Mouse (Mus musculus): ENCODE data around the gene Lamc1. TPM values are rescaled to one million over a fixed set of nuclear protein-coding genes. Genes with fewer than 3 reads are reported as not detected.
"Not testable (repeated sequence)": the region's sequence is repeated elsewhere in the genome, so short reads cannot be mapped to it uniquely, and the experiment has no call there.

Gene Lamc1
- polyA plus RNA-seq, 1 experiment from 2014 or later, result 25.6 TPM

DNA sequence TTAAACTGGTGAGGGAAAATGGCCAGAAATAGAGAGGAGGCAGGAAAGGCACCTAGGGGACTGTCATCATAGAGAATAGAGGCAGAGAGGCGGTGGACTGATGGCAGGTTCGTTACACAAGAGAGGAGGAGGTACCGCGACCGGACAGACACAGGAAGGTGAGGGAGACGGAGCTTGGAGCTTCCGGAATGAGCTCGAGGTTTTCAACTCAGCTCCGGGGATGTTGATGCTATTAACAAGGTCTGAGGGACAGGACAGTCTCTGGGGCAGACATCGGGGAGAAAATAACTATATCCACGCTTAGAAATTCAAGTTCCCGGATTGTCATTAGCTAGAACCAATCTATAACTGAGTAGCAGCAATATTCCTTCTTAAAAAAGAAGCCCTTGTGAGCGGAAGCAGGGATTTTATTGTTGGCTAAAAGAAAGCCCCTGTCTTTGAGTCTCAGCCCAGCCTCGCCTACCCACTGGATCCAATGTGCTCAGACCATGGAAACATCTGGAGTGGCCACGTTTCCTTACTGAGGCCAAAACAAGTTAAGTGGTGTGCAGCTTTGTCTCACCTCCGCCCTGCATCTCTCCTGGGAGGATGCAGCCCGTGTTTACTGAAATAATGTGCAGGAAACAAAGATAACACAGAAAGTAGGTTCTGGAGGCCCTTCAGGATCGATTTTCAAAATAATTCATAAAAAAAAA, 21.3 kb upstream of the Lamc1 start:
- H3K27ac ChIP-seq, result no peak overlapping the region; the same call in 1 of the 2 replicates
- H3K36me3 ChIP-seq, result no peaks in the 10 kb centered on the region
- H3K4me3 ChIP-seq, result no peak overlapping the region
- H3K9me3 ChIP-seq (replicated peaks), result no peaks in the 10 kb centered on the region
- 75% methylated on average over 18 of the region's 18 CpGs for WGBS
- DNase-seq (ENCODE audit: low spot score), result peak; percentile 18
- no peaks in the 10 kb centered on the region for H3K27me3 ChIP-seq (ENCODE audit: low read depth, poor library complexity, severe bottlenecking)
- no peaks in the 10 kb centered on the region for H3K4me1 ChIP-seq

DNA sequence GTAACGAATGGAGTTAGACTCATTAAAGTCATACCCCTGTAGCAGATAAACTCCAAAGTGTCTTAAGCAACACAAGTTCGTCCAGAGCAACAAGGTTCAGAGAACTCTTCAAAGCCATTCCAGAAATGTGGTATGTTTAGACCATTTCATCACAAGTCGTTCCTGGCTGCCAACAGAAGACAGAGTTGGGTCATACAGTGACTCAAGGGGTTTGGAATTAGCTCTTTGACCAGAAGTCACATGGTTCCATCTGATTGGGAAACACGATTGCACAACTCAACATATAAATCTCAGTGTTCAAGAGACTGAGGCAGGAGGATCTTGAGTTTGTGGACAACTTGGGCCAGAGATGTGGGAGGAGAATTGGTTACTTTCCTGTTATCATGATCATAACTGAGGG, 18.4 kb upstream of the Lamc1 start:
- Histone ChIP-seq H3K4me1 (no peaks in the 10 kb centered on the region), H3K27ac (no peak overlapping the region), H3K4me3 (no peak overlapping the region), H3K27me3 (ENCODE audit: low read depth, poor library complexity, severe bottlenecking) (no peaks in the 10 kb centered on the region), H3K9me3 (replicated peaks) (no peaks in the 10 kb centered on the region), H3K36me3 (no peaks in the 10 kb centered on the region)
- no peak for DNase-seq (ENCODE audit: low spot score)
- WGBS, result 88% methylated on average over 4 of the region's 4 CpGs

DNA sequence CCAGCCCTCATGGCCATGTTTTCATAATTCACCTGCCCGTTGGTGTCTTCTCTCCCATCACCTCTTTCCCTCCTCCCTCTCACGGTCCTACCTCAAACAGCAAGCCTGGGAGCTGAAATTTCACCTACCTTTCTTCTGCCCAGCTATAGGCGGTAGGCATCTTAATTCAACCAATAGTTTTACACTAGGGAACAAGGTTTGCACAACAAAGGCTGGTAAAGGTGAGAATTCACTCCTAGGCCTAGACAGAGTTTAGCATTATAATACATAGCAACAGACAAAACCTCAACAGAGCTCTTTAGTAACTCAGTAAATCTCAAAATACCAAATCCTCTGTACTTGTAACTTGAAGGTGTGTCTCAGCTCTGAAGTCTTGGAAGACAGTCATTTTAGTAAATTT, 15.1 kb upstream of the Lamc1 start:
- no peaks in the 10 kb centered on the region for H3K4me1 ChIP-seq
- 59% methylated on average over 3 of the region's 3 CpGs for WGBS
- no peaks in the 10 kb centered on the region for H3K9me3 ChIP-seq (replicated peaks)
- H3K27me3 ChIP-seq (ENCODE audit: low read depth, poor library complexity, severe bottlenecking), result no peaks in the 10 kb centered on the region
- no peak overlapping the region for H3K4me3 ChIP-seq
- no peaks in the 10 kb centered on the region for H3K36me3 ChIP-seq
- no peak overlapping the region for H3K27ac ChIP-seq
- no peak for DNase-seq (ENCODE audit: low spot score)

DNA sequence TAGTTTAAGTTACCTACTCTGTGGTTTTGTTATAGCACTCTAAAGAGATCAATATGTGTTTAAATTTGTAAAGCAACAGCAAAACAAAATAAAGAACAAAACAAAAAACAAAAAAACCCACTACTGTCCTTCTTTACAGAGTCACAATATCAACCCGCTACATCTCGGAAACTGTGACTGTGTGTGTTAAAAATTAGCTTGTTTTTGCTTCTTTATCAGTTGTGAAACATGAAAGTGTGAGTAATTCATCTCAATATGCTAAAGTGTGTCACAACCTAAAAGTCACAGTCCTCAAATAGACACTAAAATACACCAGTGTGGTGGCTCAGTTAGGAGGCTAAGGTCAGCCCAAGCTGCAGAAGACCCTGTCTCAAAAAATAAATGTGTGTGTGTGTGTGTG, 14.5 kb upstream of the Lamc1 start:
- H3K4me1 ChIP-seq, result no peaks in the 10 kb centered on the region
- DNase-seq (ENCODE audit: low spot score), result no peak
- H3K4me3 ChIP-seq, result no peak overlapping the region
- 89% methylated on average over 2 of the region's 2 CpGs for WGBS
- H3K27me3 ChIP-seq (ENCODE audit: low read depth, poor library complexity, severe bottlenecking), result no peaks in the 10 kb centered on the region
- no peaks in the 10 kb centered on the region for H3K36me3 ChIP-seq
- H3K27ac ChIP-seq, result no peak overlapping the region
- no peaks in the 10 kb centered on the region for H3K9me3 ChIP-seq (replicated peaks)

DNA sequence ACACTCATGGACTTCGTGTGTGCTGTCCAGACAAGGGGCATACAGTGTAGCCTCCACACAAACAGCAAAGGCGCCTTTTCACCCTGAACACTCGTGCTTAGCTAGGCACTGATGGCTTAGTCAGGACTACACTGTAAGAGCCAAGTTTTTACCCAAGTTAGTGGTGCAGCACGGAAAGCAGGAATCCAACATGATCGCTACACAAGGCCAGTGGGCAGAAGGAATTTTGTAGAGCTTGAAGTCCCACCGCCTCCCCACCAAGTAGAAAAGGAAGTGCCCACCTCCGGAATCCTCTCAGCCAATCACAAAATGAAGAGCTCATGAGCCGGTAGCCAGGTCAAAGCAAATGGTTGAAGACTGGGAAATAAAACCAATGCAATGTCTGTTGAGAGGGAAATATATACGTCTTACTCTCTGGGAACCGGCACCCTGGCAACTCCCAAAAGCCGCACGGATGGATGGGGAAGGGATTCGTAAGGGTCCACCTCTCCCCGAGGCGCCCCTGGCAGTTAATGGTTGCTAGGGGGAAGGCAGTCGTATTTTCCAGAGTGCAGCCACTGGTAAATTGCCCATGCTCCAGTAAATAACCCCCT, 13.2 kb upstream of the Lamc1 start:
- no peak overlapping the region for H3K27ac ChIP-seq
- DNase-seq (ENCODE audit: low spot score), result no peak
- H3K4me3 ChIP-seq, result no peak overlapping the region
- H3K9me3 ChIP-seq (replicated peaks), result no peaks in the 10 kb centered on the region
- no peaks in the 10 kb centered on the region for H3K36me3 ChIP-seq
- H3K4me1 ChIP-seq, result no peaks in the 10 kb centered on the region
- H3K27me3 ChIP-seq (ENCODE audit: low read depth, poor library complexity, severe bottlenecking), result no peaks in the 10 kb centered on the region
- WGBS, result 70% methylated on average over 16 of the region's 16 CpGs

DNA sequence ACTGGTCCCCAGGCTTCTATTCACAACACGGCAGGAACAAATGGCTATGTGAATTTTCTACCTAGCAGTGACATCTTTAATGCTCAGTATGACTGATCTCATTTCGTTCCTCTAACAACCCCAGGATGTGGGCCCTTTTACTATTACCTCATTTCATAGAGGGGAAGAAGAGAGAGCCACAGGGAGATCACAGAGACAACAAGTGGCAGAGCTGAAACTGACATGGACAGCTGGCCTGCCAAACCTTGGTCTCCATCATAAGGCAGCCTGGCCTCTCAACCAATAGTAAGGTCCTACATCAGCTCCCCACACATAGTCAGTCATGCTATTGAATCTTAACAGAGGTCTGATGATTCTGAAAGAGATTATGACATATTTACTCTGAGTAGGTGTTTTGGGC, 12.4 kb upstream of the Lamc1 start:
- no peaks in the 10 kb centered on the region for H3K27me3 ChIP-seq (ENCODE audit: low read depth, poor library complexity, severe bottlenecking)
- no peak overlapping the region for H3K27ac ChIP-seq
- no peaks in the 10 kb centered on the region for H3K36me3 ChIP-seq
- H3K4me1 ChIP-seq, result no peaks in the 10 kb centered on the region
- H3K4me3 ChIP-seq, result no peak overlapping the region
- 79% methylated on average over 2 of the region's 2 CpGs for WGBS
- no peaks in the 10 kb centered on the region for H3K9me3 ChIP-seq (replicated peaks)
- no peak for DNase-seq (ENCODE audit: low spot score)

DNA sequence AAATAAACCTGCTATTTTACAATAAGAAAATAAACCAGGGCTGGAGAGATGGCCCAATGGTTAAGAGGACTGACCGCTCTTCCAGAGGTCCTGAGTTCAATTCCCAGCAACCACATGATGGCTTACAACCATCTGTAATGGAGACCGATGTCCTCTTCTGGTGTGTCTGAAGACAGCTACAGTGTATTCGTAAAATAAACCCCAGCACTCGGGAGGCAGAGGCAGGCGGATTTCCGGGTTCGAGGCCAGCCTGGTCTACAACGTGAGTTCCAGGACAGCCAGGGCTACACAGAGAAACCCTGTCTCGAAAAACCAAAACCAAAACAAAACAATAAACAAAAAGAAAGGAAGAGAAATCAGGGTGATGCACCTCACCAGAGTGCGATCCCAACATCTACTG, 2.9 kb upstream of the Lamc1 start:
- not testable (repeated sequence) for H3K36me3 ChIP-seq; H3K4me3 ChIP-seq; H3K9me3 ChIP-seq (replicated peaks); DNase-seq (ENCODE audit: low spot score); H3K27ac ChIP-seq; H3K27me3 ChIP-seq (ENCODE audit: low read depth, poor library complexity, severe bottlenecking)
- WGBS, result 92% methylated on average over 10 of the region's 10 CpGs
- peaks cover 22% of the 10 kb centered on the region for H3K4me1 ChIP-seq

DNA sequence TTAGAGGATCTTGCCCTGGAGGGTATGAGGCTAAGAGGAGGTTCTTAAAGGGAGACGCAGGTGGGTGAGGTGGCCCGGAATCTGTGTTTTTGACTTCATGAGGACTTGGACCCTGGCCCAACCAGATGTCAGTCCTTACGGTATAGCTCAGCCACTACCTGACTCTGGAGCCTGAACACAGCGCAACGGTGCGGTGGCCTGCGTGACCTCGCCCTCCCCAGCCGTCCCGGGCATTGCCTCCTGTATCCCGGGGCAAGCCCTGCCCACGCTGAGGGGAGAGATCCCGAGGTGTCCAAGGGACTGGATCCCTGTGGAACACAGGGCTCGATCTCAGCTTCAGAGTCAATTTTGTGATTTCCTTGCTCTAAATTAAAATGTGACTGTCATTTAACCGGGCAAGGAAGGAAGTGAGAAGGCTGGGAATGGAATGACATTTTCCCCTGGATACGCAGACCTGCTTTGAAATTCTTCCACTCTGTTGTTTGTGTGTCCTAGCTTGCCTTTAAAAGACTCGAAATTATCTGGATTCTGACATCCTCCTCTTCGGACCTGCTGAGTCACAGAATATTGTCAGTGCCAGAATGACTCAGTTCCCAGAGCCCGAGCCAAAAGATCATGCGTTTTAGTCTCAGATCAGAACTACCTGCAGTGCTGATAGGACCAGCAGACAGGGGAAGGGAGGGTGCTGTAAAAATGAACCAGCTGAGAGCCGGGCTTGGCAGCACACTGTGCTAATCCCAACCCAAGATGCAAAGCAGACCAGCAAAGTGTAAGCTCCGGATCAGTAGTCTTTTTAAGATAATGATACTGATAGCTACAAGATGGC, 923 bp upstream of the Lamc1 start:
- DNase-seq (ENCODE audit: low spot score), result no peak
- H3K4me1 ChIP-seq, result peaks cover 29% of the 10 kb centered on the region
- H3K27ac ChIP-seq, result peak overlapping the region; percentile 96

DNA sequence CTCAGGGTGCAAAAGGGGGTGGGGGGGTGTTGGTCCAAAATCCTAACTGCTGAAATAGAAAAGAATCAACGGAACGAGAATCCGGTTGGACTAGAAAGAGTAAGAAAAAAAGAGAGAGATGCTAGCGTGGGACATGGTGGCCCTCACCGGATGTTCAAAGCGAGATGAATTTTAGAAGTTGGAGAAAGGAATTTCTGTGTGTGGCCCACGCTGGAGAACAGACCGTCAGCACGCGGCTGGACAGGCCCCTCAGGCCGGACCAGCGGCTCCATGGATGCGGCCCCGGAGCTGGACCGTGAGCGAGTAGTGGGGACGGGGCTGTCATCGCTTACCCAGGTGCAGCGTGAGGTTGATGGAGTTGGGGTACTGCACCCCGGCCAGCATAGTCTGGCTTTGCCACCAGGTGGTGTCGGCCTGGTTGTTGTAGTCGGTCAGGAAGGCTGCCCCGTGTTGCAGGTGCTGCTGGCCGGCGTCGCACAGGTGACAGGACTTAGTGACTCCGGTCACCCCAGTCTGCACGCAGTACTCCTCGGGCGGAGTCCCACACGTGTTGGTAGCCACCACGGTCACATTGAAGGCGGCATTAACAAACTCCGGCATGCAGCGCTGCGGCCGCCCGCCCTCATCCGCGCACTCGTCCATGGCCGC, 666 bp downstream of the Lamc1 start:
- H3K36me3 ChIP-seq, result no peaks in the 10 kb centered on the region
- peak overlapping the region; percentile 96 for H3K27ac ChIP-seq
- DNase-seq (ENCODE audit: low spot score), result peak; percentile 78
- H3K9me3 ChIP-seq (replicated peaks), result no peaks in the 10 kb centered on the region
- H3K4me3 ChIP-seq, result peak overlapping the region; percentile 98
- peaks cover 35% of the 10 kb centered on the region for H3K4me1 ChIP-seq
- H3K27me3 ChIP-seq (ENCODE audit: low read depth, poor library complexity, severe bottlenecking), result no peaks in the 10 kb centered on the region
- WGBS, result under 1% methylated on average over 42 of the region's 42 CpGs

More for the DNA sequence above, 923 bp upstream of the Lamc1 start:
- no peaks in the 10 kb centered on the region for H3K36me3 ChIP-seq
- H3K4me3 ChIP-seq, result peak overlapping the region; percentile 98
- no peaks in the 10 kb centered on the region for H3K9me3 ChIP-seq (replicated peaks)
- H3K27me3 ChIP-seq (ENCODE audit: low read depth, poor library complexity, severe bottlenecking), result no peaks in the 10 kb centered on the region
- 10% methylated on average over 22 of the region's 22 CpGs for WGBS

DNA sequence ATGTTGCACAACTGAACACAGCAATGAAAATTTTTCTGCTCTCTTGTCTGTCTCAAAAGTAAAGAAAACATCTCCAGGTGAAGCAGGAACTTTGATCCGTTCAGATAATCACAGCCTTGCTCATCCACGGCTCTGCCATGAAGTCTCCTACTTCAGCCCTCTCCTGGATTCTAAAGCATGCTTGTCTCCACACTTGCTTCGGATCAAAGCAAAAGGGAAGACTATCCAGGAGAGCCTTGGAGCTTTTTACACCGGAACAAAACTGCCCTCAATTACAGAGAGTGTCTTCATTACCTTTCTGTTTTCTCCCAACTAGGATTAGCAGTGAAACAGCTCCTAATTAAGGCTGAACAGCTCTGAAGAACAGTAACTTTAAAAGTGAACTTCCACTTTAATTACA, 1.4 kb downstream of the Lamc1 start:
- H3K4me3 ChIP-seq, result peak overlapping the region; percentile 98
- peaks cover 3% of the 10 kb centered on the region for H3K36me3 ChIP-seq
- no peaks in the 10 kb centered on the region for H3K27me3 ChIP-seq (ENCODE audit: low read depth, poor library complexity, severe bottlenecking)
- WGBS, result 0% methylated on average over 4 of the region's 4 CpGs
- H3K4me1 ChIP-seq, result peaks cover 37% of the 10 kb centered on the region
- no peaks in the 10 kb centered on the region for H3K9me3 ChIP-seq (replicated peaks)
- H3K27ac ChIP-seq, result 0 out of 2 replicates have a peak overlapping the region, but pooled peaks have one; percentile 96
- no peak for DNase-seq (ENCODE audit: low spot score)

DNA sequence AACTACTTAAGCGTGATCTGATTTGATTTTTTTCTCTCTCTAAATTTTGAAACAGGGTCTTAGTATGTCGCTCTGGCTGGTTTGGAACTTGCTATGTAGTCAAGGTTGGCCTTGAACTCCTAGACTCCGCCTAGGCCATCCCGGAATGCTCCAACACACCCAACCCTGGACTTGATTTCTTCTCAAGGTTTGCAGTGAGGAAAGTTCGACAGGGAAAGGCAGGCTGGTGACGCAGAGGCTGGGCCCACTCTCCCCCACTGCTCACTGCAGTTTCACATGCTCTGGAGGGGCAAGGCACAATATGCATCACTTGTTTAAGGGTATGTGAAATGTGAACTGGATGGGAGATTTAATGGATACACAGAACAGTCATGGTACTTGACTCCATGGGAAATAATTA, 3.3 kb downstream of the Lamc1 start:
- Histone ChIP-seq H3K4me3 (no peak overlapping the region), H3K9me3 (replicated peaks) (no peaks in the 10 kb centered on the region), H3K27ac (no peak overlapping the region), H3K36me3 (peaks cover 15% of the 10 kb centered on the region), H3K4me1 (peaks cover 38% of the 10 kb centered on the region), H3K27me3 (ENCODE audit: low read depth, poor library complexity, severe bottlenecking) (no peaks in the 10 kb centered on the region)
- 89% methylated on average over 6 of the region's 6 CpGs for WGBS
- DNase-seq (ENCODE audit: low spot score), result no peak

DNA sequence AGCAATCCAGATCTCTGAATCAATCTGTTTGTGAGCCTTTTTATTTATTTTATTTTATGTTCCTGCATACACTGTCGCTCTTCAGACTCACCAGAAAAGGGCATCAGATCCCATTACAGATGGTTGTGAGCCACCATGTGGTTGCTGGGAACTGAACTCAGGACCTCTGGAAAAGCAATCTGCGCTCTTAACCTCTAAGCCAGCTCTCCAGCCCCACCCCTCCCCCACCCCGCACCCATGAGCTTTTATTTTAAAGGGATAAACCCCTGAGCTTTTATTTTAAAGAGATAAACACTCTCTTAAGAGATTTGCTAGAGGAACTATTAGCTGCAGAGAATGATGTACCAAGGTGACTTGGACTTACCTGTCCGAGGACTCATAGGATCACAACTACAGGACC, 5.5 kb downstream of the Lamc1 start:
- H3K9me3 ChIP-seq (replicated peaks), result no peaks in the 10 kb centered on the region
- no peak overlapping the region for H3K4me3 ChIP-seq
- DNase-seq (ENCODE audit: low spot score), result no peak
- H3K4me1 ChIP-seq, result peaks cover 26% of the 10 kb centered on the region
- WGBS, result 86% methylated on average over 4 of the region's 4 CpGs
- H3K27me3 ChIP-seq (ENCODE audit: low read depth, poor library complexity, severe bottlenecking), result no peaks in the 10 kb centered on the region
- H3K36me3 ChIP-seq, result peaks cover 22% of the 10 kb centered on the region
- H3K27ac ChIP-seq, result no peak overlapping the region

DNA sequence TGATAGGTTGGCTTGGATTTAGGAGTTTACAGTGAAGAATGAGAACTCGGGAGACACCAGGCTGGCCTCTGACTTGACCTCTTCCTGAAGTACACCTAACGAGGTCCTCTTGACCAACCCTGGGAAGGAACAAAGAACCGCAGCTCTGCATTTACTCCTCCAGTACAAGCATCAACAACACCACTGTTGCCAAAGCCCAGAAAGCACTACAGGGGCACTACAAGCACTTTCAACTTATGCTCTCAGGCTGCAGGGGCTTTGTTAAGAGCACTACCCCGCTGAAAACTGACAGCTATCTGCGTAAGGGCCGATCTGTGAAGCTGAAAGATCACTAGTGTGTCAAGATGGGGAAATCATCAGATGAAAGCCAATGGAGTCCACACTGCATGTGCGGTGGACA, 6.4 kb downstream of the Lamc1 start:
- H3K4me1 ChIP-seq, result peaks cover 21% of the 10 kb centered on the region; the same call in 1 of the 2 replicates
- 84% methylated on average over 7 of the region's 7 CpGs for WGBS
- peaks cover 22% of the 10 kb centered on the region for H3K36me3 ChIP-seq
- H3K4me3 ChIP-seq, result no peak overlapping the region
- no peaks in the 10 kb centered on the region for H3K9me3 ChIP-seq (replicated peaks)
- no peak overlapping the region for H3K27ac ChIP-seq
- no peaks in the 10 kb centered on the region for H3K27me3 ChIP-seq (ENCODE audit: low read depth, poor library complexity, severe bottlenecking)
- DNase-seq (ENCODE audit: low spot score), result no peak

Measured in limb, embryonic 10.5 days (tissue).